Mouse (Mus musculus): ENCODE results near the gene Slc25a22. TPM values are rescaled to one million over a fixed set of nuclear protein-coding genes. Genes with fewer than 3 reads are reported as not detected.

Slc25a22 gene
- polyA plus RNA-seq, 1 experiment, result 145 TPM

DNA sequence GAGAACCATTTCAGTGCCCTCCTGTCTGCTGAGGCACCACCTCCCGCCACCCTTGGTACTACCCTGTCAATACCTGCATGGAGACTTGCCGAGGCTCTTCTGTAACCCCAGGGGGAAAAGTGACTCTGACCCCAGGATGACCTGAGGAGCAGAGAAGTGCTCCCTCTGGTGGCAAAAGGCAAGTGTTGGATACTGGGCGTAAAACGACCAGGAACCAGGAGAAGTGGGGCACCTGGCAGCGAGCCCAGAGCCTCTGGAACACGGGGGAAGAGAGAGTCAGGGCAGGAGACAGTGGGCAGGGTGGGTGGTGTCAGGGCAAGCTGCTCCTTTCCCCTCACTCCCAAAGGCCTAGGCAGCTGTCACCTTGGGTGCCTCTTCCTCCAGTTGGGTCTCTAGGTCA, 2.9 kb upstream of the Slc25a22 start:
- DNase-seq (ENCODE audit: low read depth), result peak; percentile 45
- TF ChIP-seq POLR2A (IDR thresholded peaks at IDR 0.05; ENCODE audit: borderline replicate concordance, extremely low read depth, insufficient read depth, insufficient read length, poor library complexity, severe bottlenecking) (no peak), CTCF (IDR thresholded peaks at IDR 0.05; ENCODE audit: borderline replicate concordance, extremely low read depth, insufficient read depth, insufficient read length) (peak; percentile 64; the same call in 1 of the 2 replicates)

DNA sequence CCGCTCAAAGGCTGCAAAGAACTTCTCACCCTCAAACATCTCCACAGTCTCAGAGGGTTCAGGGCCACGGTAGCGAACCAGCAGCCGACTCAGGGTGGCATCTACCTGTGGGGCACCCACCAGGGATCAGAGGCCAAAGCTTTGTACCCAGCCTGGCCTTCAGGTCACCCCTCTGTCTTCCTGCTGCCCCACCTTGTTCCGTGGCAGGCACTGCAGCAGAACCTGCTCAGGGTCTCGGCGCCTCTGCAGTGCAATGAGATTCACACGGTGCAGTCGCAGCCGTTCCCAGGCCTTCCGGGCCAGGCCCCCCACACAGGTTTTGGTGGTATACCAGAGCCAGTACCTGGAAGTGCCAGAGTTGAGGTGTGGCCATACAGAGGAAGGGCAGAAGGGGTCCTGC, 2.1 kb upstream of the Slc25a22 start:
- TF ChIP-seq CTCF (IDR thresholded peaks at IDR 0.05; ENCODE audit: borderline replicate concordance, extremely low read depth, insufficient read depth, insufficient read length) (no peak), POLR2A (IDR thresholded peaks at IDR 0.05; ENCODE audit: borderline replicate concordance, extremely low read depth, insufficient read depth, insufficient read length, poor library complexity, severe bottlenecking) (no peak)

GRCm38 (mm10) chr7:141439140-141439679, 1.5 kb upstream of the Slc25a22 start:
- no peak for TF ChIP-seq POLR2A (IDR thresholded peaks at IDR 0.05; ENCODE audit: borderline replicate concordance, extremely low read depth, insufficient read depth, insufficient read length, poor library complexity, severe bottlenecking)

More for the DNA sequence above, 2.1 kb upstream of the Slc25a22 start:
- DNase-seq (ENCODE audit: low read depth), result no peak

GRCm38 (mm10) chr7:141438201-141438968, 693 bp upstream of the Slc25a22 start:
- no peak for TF ChIP-seq POLR2A (IDR thresholded peaks at IDR 0.05; ENCODE audit: borderline replicate concordance, extremely low read depth, insufficient read depth, insufficient read length, poor library complexity, severe bottlenecking)
- DNase-seq (ENCODE audit: low read depth), result no peak

More at GRCm38 (mm10) chr7:141439140-141439679, 1.5 kb upstream of the Slc25a22 start:
- no peak for DNase-seq (ENCODE audit: low read depth)

DNA sequence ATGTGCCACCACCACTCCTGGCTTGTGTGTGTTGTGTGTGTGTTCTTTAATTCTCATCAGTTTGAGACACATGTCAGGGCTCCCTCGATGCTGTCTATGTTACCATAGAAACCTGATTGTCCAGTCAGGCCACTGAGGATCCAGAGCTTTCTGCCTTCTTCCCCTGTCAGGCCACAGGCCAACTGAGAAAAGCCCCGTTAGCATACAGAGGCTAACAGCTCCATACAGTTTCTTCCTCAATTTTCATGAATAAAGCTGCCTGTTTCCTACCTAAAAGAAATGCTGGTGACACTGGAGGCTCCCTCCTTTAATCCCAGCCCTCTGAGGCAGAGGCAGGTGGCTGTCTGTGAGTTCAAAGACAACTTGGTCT, 1.2 kb downstream of the Slc25a22 start:
- no peak for TF ChIP-seq CTCF (IDR thresholded peaks at IDR 0.05; ENCODE audit: borderline replicate concordance, extremely low read depth, insufficient read depth, insufficient read length)
- no peak for TF ChIP-seq POLR2A (IDR thresholded peaks at IDR 0.05; ENCODE audit: borderline replicate concordance, extremely low read depth, insufficient read depth, insufficient read length, poor library complexity, severe bottlenecking)
- no peak for DNase-seq (ENCODE audit: low read depth)

GRCm38 (mm10) chr7:141435856-141436522, 1.7 kb downstream of the Slc25a22 start:
- DNase-seq (ENCODE audit: low read depth), result no peak
- TF ChIP-seq CTCF (IDR thresholded peaks at IDR 0.05; ENCODE audit: borderline replicate concordance, extremely low read depth, insufficient read depth, insufficient read length) (no peak), POLR2A (IDR thresholded peaks at IDR 0.05; ENCODE audit: borderline replicate concordance, extremely low read depth, insufficient read depth, insufficient read length, poor library complexity, severe bottlenecking) (no peak)

DNA sequence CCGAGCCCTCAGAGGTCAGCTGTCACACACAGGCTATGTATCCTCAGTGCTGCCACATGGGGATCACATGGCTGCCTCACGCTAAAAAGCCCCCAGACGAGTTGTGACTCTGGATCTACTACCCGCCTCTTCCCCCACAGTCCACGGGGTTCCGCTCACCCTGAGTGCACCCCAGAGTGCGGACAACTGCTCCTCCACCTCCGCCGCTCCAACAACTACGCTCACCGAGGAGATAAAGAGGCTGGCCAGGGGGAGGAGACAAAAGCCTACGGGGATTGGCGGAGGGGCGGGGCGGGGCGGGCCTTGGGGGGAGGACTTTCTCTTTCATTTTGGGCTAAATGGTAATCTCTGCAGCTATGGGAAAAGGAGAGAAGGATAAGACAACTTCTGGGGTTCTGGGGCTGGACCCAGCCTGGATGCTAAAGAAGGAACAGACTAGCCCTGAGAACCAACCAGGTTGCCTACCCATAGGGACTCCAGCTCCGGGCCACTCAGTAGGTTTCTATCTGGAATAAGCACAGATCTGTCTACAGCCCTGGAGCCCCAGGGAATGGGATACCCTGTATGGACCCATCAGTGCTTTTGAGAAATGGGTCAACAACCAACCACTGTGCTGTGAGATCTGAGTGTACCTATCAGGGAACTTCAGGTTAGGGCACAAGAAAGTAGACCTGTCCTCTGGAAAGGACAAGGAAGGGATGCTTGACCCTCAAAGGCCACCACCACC, 2.4 kb downstream of the Slc25a22 start:
- peak; percentile 73 for DNase-seq (ENCODE audit: low read depth)
- TF ChIP-seq POLR2A (IDR thresholded peaks at IDR 0.05; ENCODE audit: borderline replicate concordance, extremely low read depth, insufficient read depth, insufficient read length, poor library complexity, severe bottlenecking) (no peak), CTCF (IDR thresholded peaks at IDR 0.05; ENCODE audit: borderline replicate concordance, extremely low read depth, insufficient read depth, insufficient read length) (no peak)

DNA sequence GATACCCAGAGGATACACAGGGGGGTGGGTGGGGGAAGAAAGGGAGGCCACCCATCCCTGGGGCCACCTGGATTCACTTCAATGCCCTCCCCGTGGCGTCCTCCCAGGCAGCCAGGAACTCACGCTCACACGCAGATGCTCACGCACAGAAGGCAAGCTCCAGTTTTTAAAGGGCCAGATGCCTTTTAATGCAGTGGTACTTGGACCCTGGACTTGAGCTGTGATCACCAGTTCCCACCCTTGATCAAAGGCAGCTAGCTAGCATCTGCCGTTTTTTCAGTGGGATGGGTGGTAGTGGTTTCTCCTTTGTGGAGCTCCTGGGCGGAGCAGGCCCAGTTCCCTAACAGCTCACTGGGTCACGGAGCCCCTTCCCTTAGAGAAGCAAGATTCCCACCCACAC, 3.2 kb downstream of the Slc25a22 start:
- peak; percentile 42; the same call in 1 of the 2 replicates for TF ChIP-seq POLR2A (IDR thresholded peaks at IDR 0.05; ENCODE audit: borderline replicate concordance, extremely low read depth, insufficient read depth, insufficient read length, poor library complexity, severe bottlenecking)
- TF ChIP-seq CTCF (IDR thresholded peaks at IDR 0.05; ENCODE audit: borderline replicate concordance, extremely low read depth, insufficient read depth, insufficient read length), result no peak
- DNase-seq (ENCODE audit: low read depth), result peak; percentile 85

- TF ChIP-seq POLR2A (IDR thresholded peaks at IDR 0.05; ENCODE audit: borderline replicate concordance, extremely low read depth, insufficient read depth, insufficient read length, poor library complexity, severe bottlenecking) (no peak), CTCF (IDR thresholded peaks at IDR 0.05; ENCODE audit: borderline replicate concordance, extremely low read depth, insufficient read depth, insufficient read length) (no peak)
- DNase-seq (ENCODE audit: low read depth), result no peak
Observed at GRCm38 (mm10) chr7:141433517-141434400, 3.9 kb downstream of the Slc25a22 start.

DNA sequence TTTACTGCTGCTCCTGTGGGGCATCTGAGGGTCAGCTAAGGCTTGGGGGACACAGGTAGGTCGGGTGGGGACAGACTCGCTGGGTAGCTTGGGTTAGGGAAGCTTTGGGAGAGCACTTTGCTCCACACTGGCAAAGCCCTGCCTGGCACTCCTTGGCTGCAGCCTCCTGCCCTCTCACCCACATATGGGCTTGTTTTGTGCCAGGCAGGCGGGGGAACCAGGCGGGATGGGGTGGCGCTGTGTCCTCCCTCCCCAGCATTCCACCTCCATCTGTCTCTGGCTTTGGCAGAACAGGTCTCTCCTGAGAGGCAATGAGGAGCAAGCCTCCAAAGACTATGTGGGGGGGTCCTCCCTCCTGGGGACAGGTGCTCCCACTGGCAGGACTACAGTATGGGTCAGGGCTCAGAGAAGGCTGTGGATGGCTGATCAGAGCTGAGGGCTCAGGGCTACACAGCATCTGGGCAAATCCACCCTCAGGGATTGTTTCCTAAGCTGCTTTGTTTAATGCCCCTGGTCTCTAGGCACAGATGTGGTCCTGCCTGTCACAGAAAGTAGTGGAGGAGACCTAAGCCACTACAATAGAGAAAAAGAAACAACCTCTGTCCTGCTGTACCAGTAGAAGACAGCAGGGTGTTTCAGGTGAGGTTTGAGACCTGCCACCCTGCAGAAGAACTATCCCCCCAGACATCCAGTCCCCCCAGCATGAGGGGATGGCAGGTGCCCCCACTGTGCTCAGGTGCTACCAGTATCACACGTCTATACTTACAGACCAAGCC, 4.8 kb downstream of the Slc25a22 start:
- no peak for TF ChIP-seq CTCF (IDR thresholded peaks at IDR 0.05; ENCODE audit: borderline replicate concordance, extremely low read depth, insufficient read depth, insufficient read length)
- no peak for TF ChIP-seq POLR2A (IDR thresholded peaks at IDR 0.05; ENCODE audit: borderline replicate concordance, extremely low read depth, insufficient read depth, insufficient read length, poor library complexity, severe bottlenecking)
- DNase-seq (ENCODE audit: low read depth), result peak; percentile 30
